Mouse (Mus musculus): ENCODE measurements around the gene Lman2l. TPM values are rescaled to one million over a fixed set of nuclear protein-coding genes. Genes with fewer than 3 reads are reported as not detected.

Lman2l gene
- 18.5 and 19.4 TPM in 2 replicates for polyA plus RNA-seq (2012; rRNA removed)

DNA sequence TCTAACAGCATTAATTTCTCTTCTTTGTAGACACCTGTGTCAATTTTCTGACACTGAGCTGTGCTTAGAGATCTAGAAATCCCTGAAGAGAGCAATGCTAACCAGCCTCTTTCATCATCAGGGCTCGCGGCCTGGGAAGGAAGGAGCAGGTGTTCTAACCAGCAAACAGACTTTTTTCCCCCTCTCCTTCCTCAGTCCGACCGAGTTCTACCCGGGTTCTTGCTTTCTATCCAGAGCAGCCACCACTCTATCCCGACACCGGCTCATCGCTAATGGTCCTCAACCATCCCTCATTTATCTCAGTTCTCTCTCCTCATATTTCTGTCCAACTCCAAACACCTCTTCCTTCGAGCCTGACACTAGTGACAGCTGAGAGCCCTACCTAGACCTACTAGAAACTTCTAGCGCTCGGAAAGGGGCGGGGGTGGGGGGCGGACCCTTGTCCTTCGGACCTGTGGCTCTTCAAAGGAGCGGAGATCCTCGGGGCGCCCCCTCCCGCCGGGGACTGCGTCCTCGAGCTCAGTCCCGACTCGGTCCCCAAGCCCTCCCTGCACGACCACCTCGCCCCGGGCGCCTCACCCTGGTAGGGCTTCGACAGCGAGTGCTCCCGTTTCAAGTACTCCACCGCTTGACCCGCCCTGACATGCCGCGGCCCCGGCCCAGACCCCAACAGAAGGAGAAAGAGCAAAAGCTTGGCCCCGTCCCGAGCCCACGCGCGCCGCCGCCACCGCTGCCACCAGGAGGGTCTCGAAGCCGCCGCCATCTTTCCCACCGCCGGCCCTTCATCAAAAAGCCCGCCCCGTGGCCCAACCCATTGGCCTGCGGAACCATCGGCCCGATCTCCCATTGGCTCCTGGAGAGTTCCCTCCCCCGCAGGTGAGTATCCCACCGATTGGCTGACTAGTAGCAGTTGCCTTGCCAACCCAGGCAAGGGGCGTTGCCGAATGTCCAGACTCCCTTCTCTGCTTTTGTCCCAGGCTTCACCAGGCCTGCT lies at the start of gene Lman2l:
Lman2l (minus strand) TSS at position 801 of the 994 bp plus-strand sequence.

GRCm38 (mm10) chr1:36471181-36472105 lies 26.4 kb upstream of the Lman2l start, which contains the start of gene Cnnm4:
Cnnm4 (plus strand) TSS chr1:36471620.

DNA sequence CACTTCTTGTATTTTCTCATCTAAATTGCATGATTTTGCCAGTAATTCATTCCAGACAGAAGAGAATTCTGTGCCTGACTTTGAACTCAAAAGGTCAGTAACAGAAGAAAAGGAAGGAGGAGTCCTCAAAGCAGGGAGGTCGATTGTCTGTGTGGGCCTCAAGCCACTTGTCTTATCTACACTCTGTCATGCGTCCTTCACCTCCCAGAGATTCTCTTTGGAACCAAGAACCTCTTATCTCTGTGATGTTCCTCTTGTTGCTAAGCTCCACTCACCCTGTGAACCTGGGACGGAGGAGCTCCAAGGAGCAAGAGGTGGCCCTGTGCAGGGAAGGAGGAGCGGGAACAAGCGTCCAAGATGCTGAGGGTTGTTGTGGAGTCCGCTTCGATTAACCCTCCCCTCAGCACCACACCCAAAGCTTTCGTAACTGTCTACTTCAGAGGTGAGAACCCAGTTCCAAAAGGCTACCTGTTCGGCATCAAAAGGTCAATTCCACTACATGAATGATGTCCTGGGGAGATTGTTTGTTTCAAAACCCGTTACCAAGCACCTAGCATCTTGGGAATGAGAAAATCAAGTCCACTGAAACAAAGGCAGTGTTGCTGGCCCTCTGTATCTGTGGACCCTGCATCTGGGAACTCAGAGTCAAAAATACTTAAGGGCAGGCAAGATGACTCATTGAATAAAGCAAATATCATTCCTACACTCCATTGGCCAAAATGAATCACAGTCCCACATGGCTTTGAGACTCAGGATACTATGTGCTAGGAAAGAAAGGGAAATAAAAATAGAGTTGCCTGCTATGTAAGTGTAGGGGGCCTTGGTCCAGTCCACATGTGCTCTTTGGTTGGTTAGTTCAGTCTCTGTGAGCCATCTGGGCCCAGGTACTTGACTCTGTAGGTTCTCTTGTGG lies 72.9 kb downstream of the Lman2l start, which contains the start of gene Fer1l5:
Fer1l5 (plus strand) TSS at position 358 of the 912 bp plus-strand sequence.

Other genes with a start within 250 kb of the Lman2l start
- 19.1 and 20.5 TPM in 2 replicates for gene Uggt1, start 200.6 kb downstream of the Lman2l start, polyA plus RNA-seq (2012; rRNA removed)
- gene Neurl3, start 170.6 kb downstream of the Lman2l start, polyA plus RNA-seq (2012; rRNA removed): 10.2 and 10.6 TPM in 2 replicates
- 13.0 and 14.3 TPM in 2 replicates for gene Arid5a, start 137.5 kb downstream of the Lman2l start, polyA plus RNA-seq (2012; rRNA removed)
- gene Kansl3, start 76.1 kb downstream of the Lman2l start, polyA plus RNA-seq (2012; rRNA removed): 57.5 and 72.5 TPM in 2 replicates
- 0.03 and 0.09 TPM in 2 replicates for gene Fer1l5, start 73.0 kb downstream of the Lman2l start, polyA plus RNA-seq (2012; rRNA removed)
- gene Cnnm4, start 26.3 kb upstream of the Lman2l start, polyA plus RNA-seq (2012; rRNA removed): 8.8 and 9.3 TPM in 2 replicates
- 35.3 and 39.6 TPM in 2 replicates for gene Cnnm3, start 66.6 kb upstream of the Lman2l start, polyA plus RNA-seq (2012; rRNA removed)
- gene Ankrd23, start 91.6 kb upstream of the Lman2l start, polyA plus RNA-seq (2012; rRNA removed): 35.5 and 41.6 TPM in 2 replicates
- gene Gm42417, start 94.2 kb upstream of the Lman2l start, polyA plus RNA-seq (2012; rRNA removed): not detected in 2 replicates
- 48.1 and 50.6 TPM in 2 replicates for gene Ankrd39, start 102.2 kb upstream of the Lman2l start, polyA plus RNA-seq (2012; rRNA removed)
- gene Sema4c, start 113.1 kb upstream of the Lman2l start, polyA plus RNA-seq (2012; rRNA removed): 33.6 and 36.8 TPM in 2 replicates
- gene Fam178b, start 237.9 kb upstream of the Lman2l start, polyA plus RNA-seq (2012; rRNA removed): 2.1 and 2.4 TPM in 2 replicates
- 569 and 840 TPM in 2 replicates for gene Cox5b, start 246.2 kb upstream of the Lman2l start, polyA plus RNA-seq (2012; rRNA removed)